Mouse (Mus musculus): ENCODE data around the gene Gabrb3. TPM values are rescaled to one million over a fixed set of nuclear protein-coding genes. Genes with fewer than 3 reads are reported as not detected.

Gene Gabrb3
- total RNA-seq (2023), result not detected

DNA sequence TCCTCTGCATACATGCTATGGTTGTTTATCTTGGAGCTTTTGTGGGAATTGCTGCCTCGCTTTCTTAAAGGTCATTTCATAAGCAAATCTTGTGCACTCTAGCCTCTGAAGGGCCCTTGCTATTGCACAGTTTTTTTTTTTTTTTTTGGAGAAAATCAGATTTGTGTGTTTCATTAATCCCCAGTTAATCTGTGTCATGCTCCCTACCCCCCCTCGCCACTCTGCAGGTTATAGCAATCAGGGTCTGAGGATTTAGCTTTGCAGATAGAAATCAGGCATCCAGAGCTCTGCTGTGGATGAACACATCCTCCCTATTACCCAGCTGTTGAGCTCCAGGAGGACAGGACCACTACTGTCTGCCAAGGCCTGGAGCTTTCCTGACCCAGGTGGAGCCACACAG lies at the start of gene Gabrb3:
Gene Gabrb3 (plus strand): TSS at position 301 of the 400 bp plus-strand sequence.

DNA sequence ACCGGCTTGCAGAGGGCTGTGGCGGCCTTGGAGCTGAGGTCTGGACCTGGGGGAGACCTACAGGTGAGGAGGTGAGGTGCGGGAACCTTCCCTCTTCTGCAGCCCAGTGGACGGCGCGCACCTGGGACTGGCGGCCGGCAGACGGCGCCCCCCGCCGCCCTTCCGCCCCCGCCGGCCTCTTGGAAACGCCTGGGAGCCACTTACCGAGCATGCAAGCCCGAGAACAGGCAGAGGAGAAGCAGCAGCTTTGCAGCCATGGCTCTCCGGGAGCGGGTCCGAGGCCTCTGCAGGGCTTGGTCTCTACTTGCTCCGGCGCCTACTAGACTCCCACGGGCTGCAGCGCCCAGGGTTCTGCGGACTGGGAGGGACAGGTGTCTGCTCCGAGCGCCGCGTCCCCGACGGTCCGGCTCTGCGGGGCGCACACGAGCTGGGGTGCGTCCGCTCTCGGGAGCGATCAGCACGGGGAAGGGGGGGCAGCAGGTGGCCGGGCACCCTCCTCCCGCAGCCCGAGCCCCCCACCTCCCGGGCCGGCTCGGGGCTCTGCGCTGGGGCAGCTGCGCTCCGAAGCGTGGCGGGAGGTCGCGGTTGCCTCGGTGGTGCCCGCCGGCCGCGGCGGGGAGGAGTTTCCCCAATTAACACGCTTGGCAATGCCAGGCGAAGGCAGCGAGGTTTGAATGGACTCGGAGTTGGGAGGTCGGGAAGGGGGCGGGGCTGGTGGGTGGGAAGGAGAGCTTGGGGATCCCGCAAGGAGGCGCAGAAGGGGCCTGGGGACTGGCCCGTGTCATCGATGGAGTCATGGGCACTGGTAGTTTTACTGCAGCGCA lies 32.8 kb upstream of the Gabrb3 start, which contains the start of gene Gabrg3:
Gene Gabrg3 (minus strand): TSS at position 672 of the 824 bp plus-strand sequence.

DNA sequence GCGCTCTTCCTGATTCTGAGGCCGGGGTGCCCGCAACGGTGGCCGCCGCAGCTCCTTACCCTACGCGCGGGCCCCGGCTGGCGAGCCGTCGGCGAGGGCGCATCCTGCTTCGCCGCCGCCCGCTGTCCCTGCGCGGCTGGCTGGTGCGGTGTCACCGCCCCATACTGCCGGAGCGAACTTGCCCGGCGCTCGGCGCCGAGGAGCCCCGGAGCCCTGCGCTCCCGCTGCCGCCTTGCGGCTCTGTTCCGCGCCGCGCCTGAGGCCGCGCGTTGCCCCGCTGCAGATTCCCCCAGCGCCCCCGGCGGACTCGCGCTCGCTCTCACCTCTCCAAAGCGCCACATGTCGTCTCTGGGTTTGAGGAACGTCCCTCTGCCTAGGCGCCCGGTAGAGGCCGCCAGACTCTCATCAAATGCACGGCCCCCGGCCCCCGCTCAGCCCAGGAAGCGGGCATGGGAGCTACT lies 90.2 kb downstream of the Gabrb3 start, which contains the start of gene Gabra5:
Gene Gabra5 (minus strand): TSS at position 379 of the 461 bp plus-strand sequence.

Other genes starting within 250 kb of the Gabrb3 start
- gene Gabrg3, start 32.5 kb upstream of the Gabrb3 start, total RNA-seq (2023), result not detected
- not detected for gene Gabra5, start 90.4 kb downstream of the Gabrb3 start, total RNA-seq (2023)